Mouse (Mus musculus) CH12.LX (cell line): Measurements from ENCODE around the gene Fcho1. TPM values are rescaled to one million over a fixed set of nuclear protein-coding genes. Genes with fewer than 3 reads are reported as not detected.

Experiments
- DNase-seq: peaks from one replicate; pipeline ENCODE4 v3.0.0-alpha.2; 2013; ENCODE audit errors: extremely low read depth
- H3K27ac ChIP-seq: 2 replicates; pipeline ENCODE4 v1.5.1; 2012; ENCODE audit warnings: low read depth, mild to moderate bottlenecking, control low read depth, moderate library complexity; ENCODE audit not compliant: insufficient read depth
- H3K27me3 ChIP-seq: replicated peaks from 2 replicates; pipeline ENCODE3; 2012; ENCODE audit warnings: inconsistent platforms
- H3K36me3 ChIP-seq, 2 experiments: replicated peaks in 1 of 2; 2 replicates each; pipeline versions ENCODE3 to v1.6.1; 2012; ENCODE audit warnings: inconsistent platforms in 1 of 2, low read length in 1 of 2, mild to moderate bottlenecking in 1 of 2, mixed read lengths in 1 of 2, moderate library complexity in 1 of 2; ENCODE audit not compliant: control insufficient read depth in 1 of 2, insufficient read depth in 1 of 2
- H3K4me1 ChIP-seq, 2 experiments: 2 replicates each; pipeline ENCODE4 v1.6.1; 2012; ENCODE audit warnings: inconsistent platforms in 1 of 2, moderate library complexity in 1 of 2; ENCODE audit not compliant: insufficient read depth in 2 of 2, control insufficient read depth in 1 of 2
- H3K4me2 ChIP-seq: 2 replicates; pipeline ENCODE4 v1.6.1; 2012; ENCODE audit warnings: low read depth, mild to moderate bottlenecking, control low read depth; ENCODE audit not compliant: poor library complexity, insufficient read depth, severe bottlenecking
- H3K4me3 ChIP-seq, 3 experiments: fragments of 150-350 bp in 1 of 3; sonication (generic) in 1 of 3; replicated peaks in 1 of 3; 2 replicates each; pipeline versions ENCODE3 to v1.5.1; 2011 to 2012; ENCODE audit warnings: low read depth in 2 of 3, low read length in 2 of 3, mild to moderate bottlenecking in 2 of 3, moderate library complexity in 2 of 3, control low read depth in 1 of 3, improper control_type of control experiment in 1 of 3, inconsistent platforms in 1 of 3, mixed read lengths in 1 of 3; ENCODE audit not compliant: poor library complexity in 1 of 3
- H3K79me2 ChIP-seq: replicated peaks from 2 replicates; pipeline ENCODE4 v1.6.1; 2012; ENCODE audit warnings: mild to moderate bottlenecking, moderate library complexity; ENCODE audit not compliant: control insufficient read depth, poor library complexity, insufficient read depth, severe bottlenecking; ENCODE audit errors: extremely low read depth
- H3K9ac ChIP-seq: 2 replicates; pipeline ENCODE4 v1.6.1; 2012; ENCODE audit warnings: low read depth, mild to moderate bottlenecking, control low read depth, moderate library complexity; ENCODE audit not compliant: insufficient read depth
- H3K9me3 ChIP-seq: replicated peaks from 2 replicates; pipeline ENCODE3; 2012; ENCODE audit warnings: low read length, inconsistent platforms, mixed read lengths
- CTCF ChIP-seq, 2 experiments: IDR thresholded peaks in 1 of 2; conservative IDR thresholded peaks in 1 of 2; 2 replicates each; pipeline ENCODE4 v1.5.1; 2011 to 2012; ENCODE audit warnings: low read depth in 2 of 2, low read length in 2 of 2, improper control_type of control experiment in 1 of 2, inconsistent platforms in 1 of 2, mild to moderate bottlenecking in 1 of 2, moderate library complexity in 1 of 2
- E2F4 ChIP-seq: IDR thresholded peaks from 2 replicates; pipeline ENCODE4 v1.6.1; 2011; ENCODE audit warnings: low read depth, low read length, improper control_type of control experiment; ENCODE audit not compliant: insufficient replicate concordance
- ETS1 ChIP-seq: conservative IDR thresholded peaks from 2 replicates; pipeline ENCODE4 v1.6.1; 2012; ENCODE audit warnings: low read depth, mild to moderate bottlenecking, inconsistent platforms, low read length, improper control_type of control experiment, moderate library complexity
- GABPA ChIP-seq: IDR thresholded peaks from 2 replicates; pipeline ENCODE4 v1.6.1; 2012; ENCODE audit warnings: low read depth, low read length, improper control_type of control experiment, inconsistent platforms; ENCODE audit not compliant: insufficient replicate concordance
- MAFK ChIP-seq: IDR thresholded peaks from 2 replicates; pipeline ENCODE4 v1.6.1; 2011; ENCODE audit warnings: low read length, improper control_type of control experiment; ENCODE audit not compliant: insufficient replicate concordance
- MXI1 ChIP-seq: IDR thresholded peaks from 2 replicates; pipeline ENCODE4 v1.6.1; 2011; ENCODE audit warnings: mild to moderate bottlenecking, low read depth, low read length, improper control_type of control experiment
- PAX5 ChIP-seq: IDR thresholded peaks from 2 replicates; pipeline ENCODE4 v1.6.1; 2012; ENCODE audit warnings: low read length, inconsistent platforms, mixed read lengths
- RAD21 ChIP-seq: IDR thresholded peaks from 2 replicates; pipeline ENCODE4 v1.6.1; 2011; ENCODE audit warnings: low read depth, mild to moderate bottlenecking, low read length, improper control_type of control experiment, moderate library complexity
- SIN3A ChIP-seq: IDR thresholded peaks from 2 replicates; pipeline ENCODE4 v1.6.1; 2012; ENCODE audit warnings: low read length, improper control_type of control experiment, inconsistent platforms
- SMC3 ChIP-seq: IDR thresholded peaks from 2 replicates; pipeline ENCODE4 v1.6.1; 2011; ENCODE audit warnings: low read depth, low read length, improper control_type of control experiment
- TCF12 ChIP-seq: IDR thresholded peaks from 2 replicates; pipeline ENCODE4 v1.6.1; 2014; ENCODE audit warnings: low read depth, mild to moderate bottlenecking, inconsistent platforms, low read length, improper control_type of control experiment
- ZNF384 ChIP-seq: IDR thresholded peaks from 2 replicates; pipeline ENCODE4 v1.6.1; 2012; ENCODE audit warnings: low read depth, low read length, improper control_type of control experiment, inconsistent platforms
- dilution Hi-C: fragments of 300-500 bp; cut with MboI; formaldehyde crosslinking; loops from 2 replicates; pipeline ENCODE4 v1.14.3; 2020; ENCODE audit warnings: low sequenced_read_pairs; ENCODE audit not compliant: extremely low pct_unique_long_range_greater_than_20kb, extremely low pct_ligation_motif_present
- in situ Hi-C: fragments of 300-500 bp; cut with MboI; formaldehyde crosslinking; loops from 3 replicates; pipeline ENCODE4 v1.14.3; 2019; ENCODE audit warnings: low sequenced_read_pairs, low pct_ligation_motif_present, low pct_unique_long_range_greater_than_20kb, mixed read lengths
- polyA plus RNA-seq: library from polyadenylated mRNA; unstranded; fragments of >175 nt; gene quantifications from 2 replicates; pipeline ENCODE4 v1.2.1, GENCODE M21; 2012; ENCODE audit warnings: low read depth; ENCODE audit not compliant: insufficient read length
- total RNA-seq, 2 experiments: library from RNA; depleted of rRNA; stranded (reverse); fragments of 300-350 nt in 1 of 2; fragments of >200 nt in 1 of 2; gene quantifications; 2 replicates each; pipeline ENCODE4 v1.2.3; 2012 to 2014

The Fcho1 gene
- total and polyA plus RNA-seq, 3 experiments: 40.2 to 99.8 (median 82.0) TPM

DNA sequence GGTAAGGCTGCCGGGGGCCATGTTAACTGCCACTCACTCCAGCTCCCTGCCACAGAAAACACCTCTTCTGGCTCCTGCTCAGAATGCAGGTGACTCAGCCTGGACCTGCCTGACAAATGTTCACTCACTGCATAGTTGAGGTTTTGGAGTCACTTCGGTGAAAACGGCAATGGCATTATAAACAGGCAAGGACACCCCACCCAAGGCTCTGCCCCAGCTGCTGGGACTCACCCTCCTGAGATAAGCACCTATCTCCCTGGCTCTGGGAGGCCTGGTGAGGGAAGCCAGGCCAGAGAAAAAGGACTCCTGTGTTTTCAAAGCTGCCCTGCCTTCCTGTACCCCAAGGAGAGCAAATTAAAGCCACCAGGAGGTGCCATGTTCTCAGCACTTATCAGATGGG, 22.6 kb downstream of the Fcho1 start:
- Histone ChIP-seq H3K9ac (no peak overlapping the region), H3K4me2 (no peak overlapping the region), H3K9me3 (no peaks in the 10 kb centered on the region), H3K36me3 (peaks cover 6 to 11% of the 10 kb centered on the region in 2 experiments), H3K4me1 (peaks cover 0 to 3% of the 10 kb centered on the region in 2 experiments; a peak in 1 of 4 replicates), H3K79me2 (no peaks in the 10 kb centered on the region), H3K27me3 (no peaks in the 10 kb centered on the region), H3K4me3 (no peak overlapping the region), H3K27ac (no peak overlapping the region)
- dilution Hi-C loops: no loop called here
- in situ Hi-C loops: no loop called here
- no peak for DNase-seq
- no peak for TF ChIP-seq PAX5
- peak in 1 of 2 experiments; percentile 18; a peak in 1 of 4 replicates for TF ChIP-seq CTCF (conservative IDR thresholded peaks at IDR 0.05 in 1 of 2, IDR thresholded peaks at IDR 0.05 in 1 of 2; ENCODE audit: low read depth in 2 of 2, low read length in 2 of 2)

- peaks cover 1 to 2% of the 10 kb centered on the region in 2 experiments for H3K36me3 ChIP-seq
- no peaks in the 10 kb centered on the region for H3K79me2 ChIP-seq
- dilution Hi-C loops: no loop called here
- H3K27me3 ChIP-seq: no peaks in the 10 kb centered on the region
- H3K4me1 ChIP-seq: peaks cover 0 to 3% of the 10 kb centered on the region in 2 experiments; a peak in 1 of 4 replicates
- no peak overlapping the region for H3K9ac ChIP-seq
- no peaks in the 10 kb centered on the region for H3K9me3 ChIP-seq
- peak overlapping the region; percentile 85 for H3K4me2 ChIP-seq
- no peak overlapping the region for H3K27ac ChIP-seq
- no peak for DNase-seq
- H3K4me3 ChIP-seq: no peak overlapping the region
- no peak for TF ChIP-seq MAFK
- peak in 1 of 2 experiments; percentile 64; a peak in 2 of 4 replicates for TF ChIP-seq CTCF (conservative IDR thresholded peaks at IDR 0.05 in 1 of 2, IDR thresholded peaks at IDR 0.05 in 1 of 2; ENCODE audit: low read depth in 2 of 2, low read length in 2 of 2)
- no peak for TF ChIP-seq PAX5
- TF ChIP-seq RAD21: peak; percentile 29
- TF ChIP-seq SMC3: peak; percentile 55
- TF ChIP-seq TCF12: no peak
- TF ChIP-seq GABPA: no peak
- TF ChIP-seq ZNF384: no peak
- no peak for TF ChIP-seq E2F4
- in situ Hi-C loops: no loop called here
Observed at GRCm38 (mm10) chr8:71702087-71702432, 23.5 kb downstream of the Fcho1 start.

GRCm38 (mm10) chr8:71701414-71702086, 24.0 kb downstream of the Fcho1 start, which contains the start of gene B3gnt3:
Gene B3gnt3, minus strand, starts transcription at chr8:71701789.
- Histone ChIP-seq H3K4me1 (peaks cover 0 to 3% of the 10 kb centered on the region in 2 experiments; a peak in 1 of 4 replicates), H3K79me2 (no peaks in the 10 kb centered on the region), H3K4me2 (peak within 1 kb of the TSS; percentile 85), H3K27ac (no peak within 1 kb of the TSS), H3K4me3 (peak within 1 kb of the TSS in 2 of 3 experiments; percentile 43), H3K9ac (peak within 1 kb of the TSS; percentile 30; the same call in 1 of the 2 replicates), H3K27me3 (no peaks in the 10 kb centered on the region), H3K36me3 (no peaks in the 10 kb centered on the region), H3K9me3 (no peaks in the 10 kb centered on the region)
- TF ChIP-seq ETS1: no peak
- 0 out of 2 replicates have a peak, but pooled peaks have one; percentile 21 for TF ChIP-seq SIN3A
- TF ChIP-seq MXI1: 0 out of 2 replicates have a peak, but pooled peaks have one; percentile 21
- in situ Hi-C loops: no loop called here
- DNase-seq: no peak
- dilution Hi-C loops: no loop called here
